In the genomic region with DNA sequence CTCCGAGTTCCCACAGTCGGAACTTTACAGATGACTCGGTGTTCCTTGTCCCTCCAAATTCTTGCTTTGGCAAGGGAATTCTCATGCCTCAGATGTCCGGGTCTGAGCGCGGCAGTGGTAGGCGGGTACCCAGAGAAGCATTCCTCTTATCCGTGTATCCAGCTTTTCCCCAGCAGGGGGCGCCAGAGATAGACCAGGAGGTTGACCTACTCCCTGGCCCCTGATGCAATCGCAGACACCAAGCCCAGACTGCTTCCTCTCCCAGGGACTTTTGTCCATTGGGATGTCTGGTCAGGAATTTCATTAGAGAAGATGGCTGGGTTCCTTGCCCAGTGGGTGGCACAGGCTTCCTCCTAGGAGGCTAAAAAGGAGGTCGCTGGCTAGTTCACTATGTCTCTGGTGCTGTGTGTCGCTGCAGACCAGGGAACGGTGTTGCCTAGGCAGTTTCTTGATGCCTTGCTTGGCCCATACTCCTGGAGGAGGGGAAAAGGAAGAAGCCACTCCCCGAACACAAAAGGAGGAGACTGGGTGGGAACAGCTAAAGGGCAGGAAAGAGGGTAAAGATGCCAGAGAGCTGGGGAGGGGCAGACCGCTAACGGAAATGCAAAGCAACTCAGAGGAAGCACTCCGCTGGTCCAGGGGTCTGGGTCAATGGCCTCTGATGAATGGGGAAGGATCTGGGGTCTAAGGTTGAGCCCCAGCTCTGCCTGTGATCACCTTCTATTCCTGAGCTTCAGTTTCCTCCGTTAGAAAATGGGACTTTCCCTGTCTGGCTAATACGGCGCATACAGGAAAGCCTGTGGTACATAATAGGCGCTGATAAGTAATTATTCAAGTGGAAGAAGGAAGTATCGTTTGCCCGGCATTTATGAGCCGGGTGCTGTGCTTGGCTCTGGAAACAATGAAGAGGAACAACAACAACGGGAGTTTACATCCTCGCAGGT, we compare ENCODE assay signal across 8 mouse cellular contexts. TPM values are rescaled to one million over a fixed set of nuclear protein-coding genes. Genes with fewer than 3 reads are reported as not detected.
DNase-seq lines count a peak whose midpoint lies in the region; ATAC-seq lines count a peak whose summit lies in the region.

No protein-coding gene starts in this region.

- H3K4me3 ChIP-seq in forebrain, embryonic 11.5 days (ENCODE audit: low read depth, low read length), result no peak overlapping the region
- peak overlapping the region; percentile 21 for H3K4me3 ChIP-seq in heart, embryonic 16.5 days (ENCODE audit: low read length)
- H3K4me3 ChIP-seq in liver, embryonic 13.5 days (replicated peaks), result peak overlapping the region; percentile 32
- no peak overlapping the region; the same call in 1 of the 2 replicates for H3K4me3 ChIP-seq in stomach, embryonic 15.5 days (replicated peaks)

- no peak overlapping the region for H3K9ac ChIP-seq in forebrain, embryonic 11.5 days (ENCODE audit: low read length)
- H3K9ac ChIP-seq in heart, embryonic 16.5 days (ENCODE audit: low read length), result no peak overlapping the region
- H3K9ac ChIP-seq in liver, embryonic 13.5 days, result peak overlapping the region; percentile 17; the same call in 1 of the 2 replicates
- no peak overlapping the region for H3K9ac ChIP-seq in stomach, embryonic 15.5 days

- 18% methylated on average over 26 of the region's 26 CpGs for WGBS in forebrain, embryonic 11.5 days
- 19% methylated on average over 26 of the region's 26 CpGs for WGBS in heart, embryonic 16.5 days
- WGBS in liver, embryonic 13.5 days (ENCODE audit: insufficient replicate concordance), result 4% methylated on average over 26 of the region's 26 CpGs
- 21% methylated on average over 26 of the region's 26 CpGs for WGBS in stomach, embryonic 15.5 days

- peaks cover 29% of the 10 kb centered on the region for H3K27me3 ChIP-seq in forebrain, embryonic 11.5 days (ENCODE audit: control insufficient read depth, insufficient read depth, low read length)
- peaks cover 28% of the 10 kb centered on the region for H3K27me3 ChIP-seq in heart, embryonic 16.5 days (ENCODE audit: control insufficient read depth, insufficient read depth, low read length)
- peaks cover 96% of the 10 kb centered on the region for H3K27me3 ChIP-seq in liver, embryonic 13.5 days
- peaks cover 43% of the 10 kb centered on the region for H3K27me3 ChIP-seq in stomach, embryonic 15.5 days (replicated peaks)

- ATAC-seq in forebrain, embryonic 11.5 days (replicated peaks; ENCODE audit: low FRiP score), result peak; percentile 71
- ATAC-seq in heart, embryonic 16.5 days (replicated peaks; ENCODE audit: extremely low read depth, insufficient read depth, low FRiP score), result peak; percentile 81
- peak; percentile 72 for ATAC-seq in liver, embryonic 13.5 days (ENCODE audit: low read depth)
- peak; percentile 74 for ATAC-seq in stomach, embryonic 15.5 days (ENCODE audit: insufficient read depth, low FRiP score, low read depth)

- peak overlapping the region; percentile 13; the same call in 1 of the 2 replicates for H3K4me2 ChIP-seq in forebrain, embryonic 11.5 days (ENCODE audit: low read depth, low read length, severe bottlenecking)
- H3K4me2 ChIP-seq in heart, embryonic 16.5 days (ENCODE audit: low read depth, low read length), result peak overlapping the region; percentile 50
- H3K4me2 ChIP-seq in liver, embryonic 13.5 days, result peak overlapping the region; percentile 51
- H3K4me2 ChIP-seq in stomach, embryonic 15.5 days, result peak overlapping the region; percentile 33

- H3K36me3 ChIP-seq in forebrain, embryonic 11.5 days (ENCODE audit: control insufficient read depth, insufficient read depth, low read length), result no peaks in the 10 kb centered on the region
- no peaks in the 10 kb centered on the region for H3K36me3 ChIP-seq in heart, embryonic 16.5 days (ENCODE audit: control insufficient read depth, insufficient read depth)
- no peaks in the 10 kb centered on the region for H3K36me3 ChIP-seq in liver, embryonic 13.5 days
- no peaks in the 10 kb centered on the region for H3K36me3 ChIP-seq in stomach, embryonic 15.5 days

- peak; percentile 84 to 85 for DNase-seq in CD8-positive naive resting alpha-beta T cell, adult 2 months (ENCODE audit: low read depth in 2 of 2, low spot score in 2 of 2)
- DNase-seq in c-Kit-positive CD71-negative TER-119-negative erythroid progenitor cells, embryonic 14.5 days (ENCODE audit: low read depth), result peak; percentile 88
- DNase-seq in forebrain, embryonic 11.5 days (ENCODE audit: low spot score), result peak; percentile 95
- DNase-seq in kidney, postnatal 25 days, result peak; percentile 95 to 99
- peak; percentile 78 for DNase-seq in liver, embryonic 13.5 days
- peak; percentile 98 for DNase-seq in neural tube, embryonic 10.5 days (ENCODE audit: extremely low spot score, low spot score)

- no peak overlapping the region for H3K27ac ChIP-seq in forebrain, embryonic 11.5 days (ENCODE audit: low read depth, low read length)
- peak overlapping the region; percentile 61 for H3K27ac ChIP-seq in heart, embryonic 16.5 days (ENCODE audit: low read length)
- H3K27ac ChIP-seq in liver, embryonic 13.5 days, result no peak overlapping the region
- no peak overlapping the region; the same call in 1 of the 2 replicates for H3K27ac ChIP-seq in stomach, embryonic 15.5 days

- H3K9me3 ChIP-seq in forebrain, embryonic 11.5 days (ENCODE audit: control insufficient read depth, low read length), result no peaks in the 10 kb centered on the region
- H3K9me3 ChIP-seq in heart, embryonic 16.5 days (replicated peaks; ENCODE audit: control insufficient read depth, low read length), result no peaks in the 10 kb centered on the region
- H3K9me3 ChIP-seq in liver, embryonic 13.5 days (replicated peaks), result no peaks in the 10 kb centered on the region; the same call in 1 of the 2 replicates
- no peaks in the 10 kb centered on the region for H3K9me3 ChIP-seq in stomach, embryonic 15.5 days

- peaks cover 9% of the 10 kb centered on the region; the same call in 1 of the 2 replicates for H3K4me1 ChIP-seq in forebrain, embryonic 11.5 days (replicated peaks; ENCODE audit: control insufficient read depth, insufficient read depth, low read length)
- H3K4me1 ChIP-seq in heart, embryonic 16.5 days (ENCODE audit: control insufficient read depth, insufficient read depth, low read length), result peaks cover 13% of the 10 kb centered on the region
- H3K4me1 ChIP-seq in liver, embryonic 13.5 days (replicated peaks), result peaks cover 15% of the 10 kb centered on the region
- H3K4me1 ChIP-seq in stomach, embryonic 15.5 days, result peaks cover 26% of the 10 kb centered on the region

RNA-seq across cellular contexts. Expression of gene Cabp1, which starts 6.7 kb away (rescaled TPM):
- 1.2 and 1.5 TPM in 2 replicates for polyA plus RNA-seq in forebrain, embryonic 11.5 days (2014; fragmentation: Nextera tagmentation; extraction: Ambion mirVana)
- polyA plus RNA-seq in heart, embryonic 16.5 days (2015; fragmentation: Nextera tagmentation; extraction: Ambion mirVana), result 0.51 and 1.1 TPM in 2 replicates
- polyA plus RNA-seq in liver, embryonic 13.5 days (2015; fragmentation: Nextera tagmentation; extraction: Ambion mirVana), result not detected in 2 replicates
- 1.5 and 1.6 TPM in 2 replicates for polyA plus RNA-seq in stomach, embryonic 15.5 days (2015; fragmentation: Nextera tagmentation; extraction: Ambion mirVana)

RNA-seq across cellular contexts. Expression of gene Mlec, which starts 29.5 kb away (rescaled TPM):
- polyA plus RNA-seq in forebrain, embryonic 11.5 days (2014; fragmentation: Nextera tagmentation; extraction: Ambion mirVana), result 56.3 and 56.4 TPM in 2 replicates
- polyA plus RNA-seq in heart, embryonic 16.5 days (2015; fragmentation: Nextera tagmentation; extraction: Ambion mirVana), result 50.7 and 55.8 TPM in 2 replicates
- 23.0 and 26.0 TPM in 2 replicates for polyA plus RNA-seq in liver, embryonic 13.5 days (2015; fragmentation: Nextera tagmentation; extraction: Ambion mirVana)
- 89.3 and 101 TPM in 2 replicates for polyA plus RNA-seq in stomach, embryonic 15.5 days (2015; fragmentation: Nextera tagmentation; extraction: Ambion mirVana)

RNA-seq across cellular contexts. Expression of gene Pop5, which starts 48.2 kb away (rescaled TPM):
- 98.4 and 105 TPM in 2 replicates for polyA plus RNA-seq in forebrain, embryonic 11.5 days (2014; fragmentation: Nextera tagmentation; extraction: Ambion mirVana)
- polyA plus RNA-seq in heart, embryonic 16.5 days (2015; fragmentation: Nextera tagmentation; extraction: Ambion mirVana), result 70.5 and 76.5 TPM in 2 replicates
- polyA plus RNA-seq in liver, embryonic 13.5 days (2015; fragmentation: Nextera tagmentation; extraction: Ambion mirVana), result 120 and 127 TPM in 2 replicates
- 106 and 116 TPM in 2 replicates for polyA plus RNA-seq in stomach, embryonic 15.5 days (2015; fragmentation: Nextera tagmentation; extraction: Ambion mirVana)

RNA-seq across cellular contexts. Expression of gene Unc119b, which starts 52.7 kb away (rescaled TPM):
- 81.2 and 83.3 TPM in 2 replicates for polyA plus RNA-seq in forebrain, embryonic 11.5 days (2014; fragmentation: Nextera tagmentation; extraction: Ambion mirVana)
- 20.7 and 22.6 TPM in 2 replicates for polyA plus RNA-seq in heart, embryonic 16.5 days (2015; fragmentation: Nextera tagmentation; extraction: Ambion mirVana)
- polyA plus RNA-seq in liver, embryonic 13.5 days (2015; fragmentation: Nextera tagmentation; extraction: Ambion mirVana), result 8.7 and 10.4 TPM in 2 replicates
- 26.6 and 29.7 TPM in 2 replicates for polyA plus RNA-seq in stomach, embryonic 15.5 days (2015; fragmentation: Nextera tagmentation; extraction: Ambion mirVana)

Comparison
In these comparisons a context has a peak if more than half of its experiments do, and no peak if none do; other contexts are left out.
1. H3K4me3 ChIP-seq: peak in heart, embryonic 16.5 days (single experiment) and liver, embryonic 13.5 days (single experiment); none in forebrain, embryonic 11.5 days (single experiment) and stomach, embryonic 15.5 days (single experiment).
2. Peak in every context shown above with its lines, with median percentiles within 50 percentile points of each other: DNase-seq, ATAC-seq and H3K4me2 ChIP-seq.